Comparison of ENCODE assay signal across 16 mouse cellular contexts in genomic region chr6:97595218-97595617, GRCm38 (mm10). TPM values are rescaled to one million over a fixed set of nuclear protein-coding genes. Genes with fewer than 3 reads are reported as not detected.
DNase-seq lines count a peak whose midpoint lies in the region; ATAC-seq and TF ChIP-seq lines count a peak whose summit lies in the region.
"Had no signal": no experiment of that assay in that cellular context is flagged by ENCODE, and none has a peak within 500 bp of the region (broad histone marks: within the 10 kb centered on the region; RNA-seq: fewer than 3 reads in every experiment).

No protein-coding gene starts in this region.

- H3K36me3 ChIP-seq in forebrain, embryonic 16.5 days (ENCODE audit: control insufficient read depth, insufficient read depth): no peaks in the 10 kb centered on the region
- no peaks in the 10 kb centered on the region for H3K36me3 ChIP-seq in forebrain, embryonic 11.5 days (ENCODE audit: control insufficient read depth, insufficient read depth, low read length)
- no peaks in the 10 kb centered on the region for H3K36me3 ChIP-seq in midbrain, postnatal 0 days (ENCODE audit: insufficient read depth, low read length)
- H3K36me3 ChIP-seq in midbrain, embryonic 14.5 days (ENCODE audit: control insufficient read depth, insufficient read depth, low read length): no peaks in the 10 kb centered on the region
- no peaks in the 10 kb centered on the region for H3K36me3 ChIP-seq in lung, embryonic 16.5 days (ENCODE audit: control insufficient read depth, insufficient read depth, low read length)
- H3K36me3 ChIP-seq in intestine, postnatal 0 days (ENCODE audit: control insufficient read depth, insufficient read depth): no peaks in the 10 kb centered on the region
- H3K36me3 ChIP-seq: embryonic facial prominence, embryonic 12.5 days; heart, embryonic 10.5 days had no signal

- H3K4me1 ChIP-seq in forebrain, embryonic 16.5 days (replicated peaks; ENCODE audit: control insufficient read depth, insufficient read depth, low read length): peaks cover 6% of the 10 kb centered on the region; the same call in 1 of the 2 replicates
- H3K4me1 ChIP-seq in forebrain, embryonic 11.5 days (replicated peaks; ENCODE audit: control insufficient read depth, insufficient read depth, low read length): no peaks in the 10 kb centered on the region
- no peaks in the 10 kb centered on the region for H3K4me1 ChIP-seq in midbrain, postnatal 0 days (ENCODE audit: insufficient read depth, low read length)
- H3K4me1 ChIP-seq in midbrain, embryonic 14.5 days (ENCODE audit: control insufficient read depth, insufficient read depth, low read length): no peaks in the 10 kb centered on the region
- no peaks in the 10 kb centered on the region for H3K4me1 ChIP-seq in lung, embryonic 16.5 days (replicated peaks; ENCODE audit: control insufficient read depth, insufficient read depth, low read length)
- H3K4me1 ChIP-seq in intestine, postnatal 0 days (replicated peaks; ENCODE audit: control insufficient read depth, insufficient read depth, low read length): no peaks in the 10 kb centered on the region
- H3K4me1 ChIP-seq: embryonic facial prominence, embryonic 12.5 days; heart, embryonic 10.5 days had no signal

- no peak for DNase-seq in forebrain, embryonic 11.5 days (ENCODE audit: low spot score)
- DNase-seq in midbrain, postnatal 0 days (ENCODE audit: low spot score): peak; percentile 64
- DNase-seq in midbrain, embryonic 14.5 days: no peak
- DNase-seq in thymus, postnatal 10 days (ENCODE audit: low spot score in 2 of 2): no peak
- DNase-seq: adrenal gland, postnatal 36 days; cerebellum, postnatal 25 days; gastrocnemius, postnatal 25 days; heart, postnatal 10 days; kidney, adult 9 months; layer of hippocampus, postnatal 36 days had no signal

- H3K4me2 ChIP-seq in forebrain, embryonic 16.5 days (ENCODE audit: low read length): no peak overlapping the region
- H3K4me2 ChIP-seq in forebrain, embryonic 11.5 days (ENCODE audit: low read depth, low read length, severe bottlenecking): no peak overlapping the region
- no peak overlapping the region for H3K4me2 ChIP-seq in midbrain, postnatal 0 days (ENCODE audit: low read depth, low read length, poor library complexity, severe bottlenecking)
- H3K4me2 ChIP-seq in midbrain, embryonic 14.5 days (ENCODE audit: low read length): no peak overlapping the region
- H3K4me2 ChIP-seq in lung, embryonic 16.5 days (ENCODE audit: low read depth, low read length): no peak overlapping the region
- no peak overlapping the region for H3K4me2 ChIP-seq in intestine, postnatal 0 days (replicated peaks; ENCODE audit: low read depth)
- H3K4me2 ChIP-seq: embryonic facial prominence, embryonic 12.5 days had no signal

- H3K27ac ChIP-seq in forebrain, embryonic 16.5 days (ENCODE audit: low read length): no peak overlapping the region
- H3K27ac ChIP-seq in forebrain, embryonic 11.5 days (ENCODE audit: low read depth, low read length): no peak overlapping the region
- no peak overlapping the region for H3K27ac ChIP-seq in midbrain, postnatal 0 days (ENCODE audit: low read depth, low read length)
- H3K27ac ChIP-seq in midbrain, embryonic 14.5 days (replicated peaks; ENCODE audit: low read depth, low read length): no peak overlapping the region
- no peak overlapping the region for H3K27ac ChIP-seq in lung, embryonic 16.5 days (ENCODE audit: low read length)
- H3K27ac ChIP-seq in intestine, postnatal 0 days (ENCODE audit: low read depth, low read length): no peak overlapping the region
- H3K27ac ChIP-seq: embryonic facial prominence, embryonic 12.5 days; heart, embryonic 10.5 days had no signal

- no peak overlapping the region for H3K9ac ChIP-seq in forebrain, embryonic 16.5 days (replicated peaks; ENCODE audit: low read depth, low read length)
- H3K9ac ChIP-seq in forebrain, embryonic 11.5 days (ENCODE audit: low read length): no peak overlapping the region
- no peak overlapping the region for H3K9ac ChIP-seq in midbrain, postnatal 0 days (replicated peaks; ENCODE audit: low read length, poor library complexity, severe bottlenecking)
- no peak overlapping the region for H3K9ac ChIP-seq in midbrain, embryonic 14.5 days (replicated peaks; ENCODE audit: low read length)
- no peak overlapping the region for H3K9ac ChIP-seq in lung, embryonic 16.5 days (ENCODE audit: low read length)
- H3K9ac ChIP-seq in intestine, postnatal 0 days (ENCODE audit: low read depth, low read length): no peak overlapping the region
- H3K9ac ChIP-seq: embryonic facial prominence, embryonic 12.5 days had no signal

- TF ChIP-seq CTCF in midbrain, postnatal 0 days (IDR thresholded peaks at IDR 0.05): no peak
- TF ChIP-seq CTCF in intestine, postnatal 0 days (IDR thresholded peaks at IDR 0.05; ENCODE audit: low read depth): no peak

- 40% methylated on average over 3 of the region's 3 CpGs for WGBS in forebrain, embryonic 16.5 days
- WGBS in forebrain, embryonic 11.5 days: 66% methylated on average over 3 of the region's 3 CpGs
- 46% methylated on average over 3 of the region's 3 CpGs for WGBS in midbrain, postnatal 0 days
- WGBS in midbrain, embryonic 14.5 days: 39% methylated on average over 3 of the region's 3 CpGs
- 54% methylated on average over 3 of the region's 3 CpGs for WGBS in lung, embryonic 16.5 days
- WGBS in intestine, postnatal 0 days: 82% methylated on average over 3 of the region's 3 CpGs

- no peaks in the 10 kb centered on the region for H3K9me3 ChIP-seq in forebrain, embryonic 16.5 days (ENCODE audit: control insufficient read depth, low read length)
- H3K9me3 ChIP-seq in forebrain, embryonic 11.5 days (ENCODE audit: control insufficient read depth, low read length): no peaks in the 10 kb centered on the region
- H3K9me3 ChIP-seq in midbrain, postnatal 0 days (ENCODE audit: low read length): no peaks in the 10 kb centered on the region
- no peaks in the 10 kb centered on the region for H3K9me3 ChIP-seq in midbrain, embryonic 14.5 days (ENCODE audit: control insufficient read depth, low read length)
- H3K9me3 ChIP-seq in lung, embryonic 16.5 days (ENCODE audit: control insufficient read depth, low read length): no peaks in the 10 kb centered on the region
- H3K9me3 ChIP-seq in intestine, postnatal 0 days (ENCODE audit: control insufficient read depth): no peaks in the 10 kb centered on the region
- H3K9me3 ChIP-seq: embryonic facial prominence, embryonic 12.5 days; heart, embryonic 10.5 days had no signal

- no peaks in the 10 kb centered on the region for H3K27me3 ChIP-seq in forebrain, embryonic 16.5 days (replicated peaks; ENCODE audit: control insufficient read depth, insufficient read depth, low read length)
- no peaks in the 10 kb centered on the region for H3K27me3 ChIP-seq in forebrain, embryonic 11.5 days (ENCODE audit: control insufficient read depth, insufficient read depth, low read length)
- H3K27me3 ChIP-seq in midbrain, postnatal 0 days (ENCODE audit: insufficient read depth, low read length): no peaks in the 10 kb centered on the region
- no peaks in the 10 kb centered on the region for H3K27me3 ChIP-seq in midbrain, embryonic 14.5 days (ENCODE audit: control insufficient read depth, insufficient read depth, low read length)
- no peaks in the 10 kb centered on the region for H3K27me3 ChIP-seq in lung, embryonic 16.5 days (ENCODE audit: control insufficient read depth, insufficient read depth, low read depth, low read length)
- H3K27me3 ChIP-seq in intestine, postnatal 0 days (replicated peaks; ENCODE audit: control insufficient read depth, insufficient read depth, low read length): no peaks in the 10 kb centered on the region
- H3K27me3 ChIP-seq: embryonic facial prominence, embryonic 12.5 days had no signal

- ATAC-seq in forebrain, embryonic 16.5 days: 0 out of 2 replicates have a peak, but pooled peaks have one; percentile 26
- no peak for ATAC-seq in forebrain, embryonic 11.5 days (replicated peaks; ENCODE audit: low FRiP score)
- no peak for ATAC-seq in midbrain, postnatal 0 days (ENCODE audit: low FRiP score)
- no peak for ATAC-seq in midbrain, embryonic 14.5 days (ENCODE audit: low FRiP score, low TSS enrichment)
- ATAC-seq in lung, embryonic 16.5 days (ENCODE audit: low read depth): peak; percentile 79
- no peak for ATAC-seq in intestine, postnatal 0 days
- ATAC-seq: midbrain, embryonic 16.5 days had no signal

- H3K4me3 ChIP-seq in forebrain, embryonic 16.5 days (replicated peaks; ENCODE audit: low read length): no peak overlapping the region
- H3K4me3 ChIP-seq in forebrain, embryonic 11.5 days (ENCODE audit: low read depth, low read length): no peak overlapping the region
- no peak overlapping the region for H3K4me3 ChIP-seq in midbrain, postnatal 0 days (ENCODE audit: low read depth, low read length)
- H3K4me3 ChIP-seq in midbrain, embryonic 14.5 days (replicated peaks; ENCODE audit: low read depth, low read length): no peak overlapping the region
- no peak overlapping the region for H3K4me3 ChIP-seq in lung, embryonic 16.5 days (ENCODE audit: low read length)
- no peak overlapping the region for H3K4me3 ChIP-seq in intestine, postnatal 0 days (ENCODE audit: low read depth, low read length)
- H3K4me3 ChIP-seq: embryonic facial prominence, embryonic 12.5 days; heart, embryonic 10.5 days had no signal

RNA-seq across cellular contexts. Expression of gene Frmd4b, which starts 22.1 kb away (rescaled TPM):
- polyA plus RNA-seq in forebrain, embryonic 16.5 days (2015; fragmentation: Nextera tagmentation; extraction: Ambion mirVana): 50.0 and 59.1 TPM in 2 replicates
- polyA plus RNA-seq in forebrain, embryonic 11.5 days (2014; fragmentation: Nextera tagmentation; extraction: Ambion mirVana): 35.7 and 38.6 TPM in 2 replicates
- total RNA-seq in midbrain, postnatal 0 days (2014; rRNA removed): 20.7 and 21.9 TPM in 2 replicates
- 7.9 TPM in 2 replicates for polyA plus RNA-seq in midbrain, postnatal 0 days (2015; fragmentation: Nextera tagmentation; extraction: Ambion mirVana)
- 15.3 and 21.7 TPM in 2 replicates for polyA plus RNA-seq in midbrain, embryonic 14.5 days (2014; fragmentation: Nextera tagmentation; extraction: Ambion mirVana)
- 17.9 TPM in 2 replicates for polyA plus RNA-seq in lung, embryonic 16.5 days (2015; fragmentation: Nextera tagmentation; extraction: Ambion mirVana)
- 5.1 and 5.7 TPM in 2 replicates for polyA plus RNA-seq in intestine, postnatal 0 days (2015; fragmentation: Nextera tagmentation; extraction: Ambion mirVana)

Comparison
In these comparisons a context has a peak if more than half of its experiments do, and no peak if none do; other contexts are left out.
1. ATAC-seq: peak in forebrain, embryonic 16.5 days (single experiment) and lung, embryonic 16.5 days (single experiment); none in forebrain, embryonic 11.5 days (single experiment), midbrain, postnatal 0 days (single experiment), midbrain, embryonic 14.5 days (single experiment) and intestine, postnatal 0 days (single experiment).